9 mouse cellular contexts compared by ENCODE assay signal in the genomic region with DNA sequence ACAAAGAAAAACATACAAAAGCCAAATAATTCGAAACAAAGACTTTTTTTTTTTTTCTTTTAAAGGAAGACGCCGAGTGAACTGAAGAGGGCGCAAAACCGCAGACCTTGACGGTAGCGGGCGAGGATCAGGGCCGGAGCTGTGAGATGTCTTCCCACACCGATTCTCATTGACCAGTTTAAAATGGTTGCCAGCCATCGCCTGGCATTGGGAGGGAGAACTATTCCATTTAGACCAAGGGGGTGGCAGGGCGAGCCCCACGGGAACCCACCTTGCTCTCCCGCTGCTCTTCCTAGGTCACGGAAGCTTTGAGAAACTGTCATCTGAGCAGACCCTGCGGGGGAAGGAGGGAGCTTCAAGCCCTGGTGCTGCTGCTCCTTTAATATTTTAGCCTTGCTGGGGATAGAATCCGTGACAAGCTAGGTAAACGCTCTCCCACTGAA. TPM values are rescaled to one million over a fixed set of nuclear protein-coding genes. Genes with fewer than 3 reads are reported as not detected.
DNase-seq lines count a peak whose midpoint lies in the region; ATAC-seq and TF ChIP-seq lines count a peak whose summit lies in the region.
"Had no signal": no experiment of that assay in that cellular context is flagged by ENCODE, and none has a peak within 500 bp of the region (broad histone marks: within the 10 kb centered on the region; RNA-seq: fewer than 3 reads in every experiment).

No protein-coding gene starts in this region.

- H3K9me3 ChIP-seq in ES-E14 (ENCODE audit: control insufficient read depth, insufficient read depth, low read depth, low read length): no peaks in the 10 kb centered on the region
- H3K9me3 ChIP-seq in embryonic facial prominence, embryonic 15.5 days (replicated peaks): no peaks in the 10 kb centered on the region

- in situ Hi-C loops in ES-E14 (cut with MboI; ENCODE audit: low sequenced_read_pairs in 2 of 2, unreplicated experiment in 2 of 2): no loop called here

- no peak for DNase-seq in ES-E14 (ENCODE audit: low read depth, low spot score)
- DNase-seq in brain, adult 2 months (ENCODE audit: low read depth, low spot score): peak; percentile 90
- peak; percentile 64 to 75 for DNase-seq in heart, postnatal 10 days
- DNase-seq in kidney, postnatal 4 days: peak; percentile 78 to 86
- DNase-seq in lung, postnatal 36 days: peak; percentile 74
- peak; percentile 87 for DNase-seq in retina, postnatal 1 day
- no peak for DNase-seq in urinary bladder, adult 2 months (ENCODE audit: low spot score)

- no peak overlapping the region for H3K27ac ChIP-seq in ES-E14 (ENCODE audit: insufficient read depth, low read depth, low read length, poor library complexity, severe bottlenecking)
- H3K27ac ChIP-seq in embryonic facial prominence, embryonic 15.5 days (replicated peaks): no peak overlapping the region; the same call in 1 of the 2 replicates

- intact Hi-C loops in heart, postnatal 10 days (cut with DNase I): no loop called here

- peaks cover 2 to 10% of the 10 kb centered on the region in 2 experiments; a peak in 2 of 4 replicates for H3K4me1 ChIP-seq in ES-E14 (ENCODE audit: control insufficient read depth in 2 of 2, insufficient read depth in 2 of 2, low read length in 2 of 2, poor library complexity in 1 of 2)
- H3K4me1 ChIP-seq in embryonic facial prominence, embryonic 15.5 days: peaks cover 12% of the 10 kb centered on the region

- H3K9ac ChIP-seq in ES-E14 (ENCODE audit: insufficient read depth, low read depth, low read length, poor library complexity, severe bottlenecking): peak overlapping the region; percentile 74
- 0 out of 2 replicates have a peak overlapping the region, but pooled peaks have one; percentile 28 for H3K9ac ChIP-seq in embryonic facial prominence, embryonic 15.5 days

- no peaks in the 10 kb centered on the region for H3K36me3 ChIP-seq in ES-E14 (ENCODE audit: control insufficient read depth, insufficient read depth, low read length, poor library complexity, severe bottlenecking)
- no peaks in the 10 kb centered on the region for H3K36me3 ChIP-seq in embryonic facial prominence, embryonic 15.5 days

- 2% methylated on average over 18 of the region's 18 CpGs for WGBS in embryonic facial prominence, embryonic 15.5 days

- H3K27me3 ChIP-seq in embryonic facial prominence, embryonic 15.5 days: no peaks in the 10 kb centered on the region

- H3K4me2 ChIP-seq in embryonic facial prominence, embryonic 15.5 days (replicated peaks): peak overlapping the region; percentile 62

- ATAC-seq in embryonic facial prominence, embryonic 15.5 days (ENCODE audit: insufficient number of reproducible peaks, low FRiP score, low TSS enrichment, low read depth): no peak; the same call in 1 of the 2 replicates

- H3K4me3 ChIP-seq in ES-E14 (ENCODE audit: insufficient read depth in 1 of 2, low read depth in 1 of 2, low read length in 2 of 2, poor library complexity in 1 of 2, severe bottlenecking in 1 of 2): peak overlapping the region; percentile 55 to 58
- peak overlapping the region; percentile 44 for H3K4me3 ChIP-seq in embryonic facial prominence, embryonic 15.5 days (replicated peaks)

TF ChIP-seq in ES-E14, 5 proteins besides CTCF, POLR2A, EP300 and RAD21:
- peak; percentile 96 for TF ChIP-seq ZNF384 (IDR thresholded peaks at IDR 0.05; ENCODE audit: low read depth, low read length)
- TF ChIP-seq HCFC1 (IDR thresholded peaks at IDR 0.05; ENCODE audit: borderline replicate concordance, insufficient read depth, low read length): no peak

RNA-seq across cellular contexts. Expression of a gene that starts 5.4 kb away (rescaled TPM):
- total RNA-seq in ES-E14 (2012; rRNA removed): 308 and 401 TPM in 2 replicates
- polyA plus RNA-seq in embryonic facial prominence, embryonic 15.5 days (2015; fragmentation: Nextera tagmentation; extraction: Ambion mirVana): 400 and 410 TPM in 2 replicates
- 100 to 1,000 TPM; 154 to 182 TPM for total RNA-seq in heart, postnatal 10 days (2021)
- polyA plus RNA-seq in urinary bladder, adult 2 months (2012; rRNA removed): 251 and 299 TPM in 2 replicates

RNA-seq across cellular contexts. Expression of a gene that starts 17.2 kb away (rescaled TPM):
- 0.54 TPM in 1 of 2 replicates, not detected in the other for total RNA-seq in ES-E14 (2012; rRNA removed)
- 0.24 and 0.25 TPM in 2 replicates for polyA plus RNA-seq in embryonic facial prominence, embryonic 15.5 days (2015; fragmentation: Nextera tagmentation; extraction: Ambion mirVana)
- not detected for total RNA-seq in heart, postnatal 10 days (2021)
- 0.12 and 0.25 TPM in 2 replicates for polyA plus RNA-seq in urinary bladder, adult 2 months (2012; rRNA removed)
- total RNA-seq: left cerebral cortex, adult 8-10 months had no signal

RNA-seq across cellular contexts. Expression of a gene that starts 45.9 kb away (rescaled TPM):
- 970 and 1,175 TPM in 2 replicates for total RNA-seq in ES-E14 (2012; rRNA removed)
- polyA plus RNA-seq in embryonic facial prominence, embryonic 15.5 days (2015; fragmentation: Nextera tagmentation; extraction: Ambion mirVana): 284 and 286 TPM in 2 replicates
- total RNA-seq in heart, postnatal 10 days (2021): 100 to 1,000 TPM; 270 to 302 TPM
- 177 and 247 TPM in 2 replicates for polyA plus RNA-seq in urinary bladder, adult 2 months (2012; rRNA removed)

RNA-seq across cellular contexts. Expression of a gene that starts 59.5 kb away (rescaled TPM):
- total RNA-seq in ES-E14 (2012; rRNA removed): 11.2 and 13.1 TPM in 2 replicates
- 27.0 and 28.3 TPM in 2 replicates for polyA plus RNA-seq in embryonic facial prominence, embryonic 15.5 days (2015; fragmentation: Nextera tagmentation; extraction: Ambion mirVana)
- 10 to 100 TPM; 25.8 to 33.1 TPM for total RNA-seq in heart, postnatal 10 days (2021)
- polyA plus RNA-seq in urinary bladder, adult 2 months (2012; rRNA removed): 27.2 and 29.3 TPM in 2 replicates

Comparison
In these comparisons a context has a peak if more than half of its experiments do, and no peak if none do; other contexts are left out.
1. DNase-seq: peak in brain, adult 2 months (single experiment), heart, postnatal 10 days (2 of 2), kidney, postnatal 4 days (2 of 2), lung, postnatal 36 days (single experiment) and retina, postnatal 1 day (single experiment); none in ES-E14 (single experiment) and urinary bladder, adult 2 months (single experiment).